Mouse (Mus musculus) testis, postnatal 14 days (tissue): ENCODE measurements at regions not wholly inside any gene's neighbourhood (a gene's known extent, or its start where the extent isn't known, plus 50 kb on each side); places are given as distances from the start of the nearest gene placed in this dataset.

ENCODE experiments used
- DNase-seq: peaks from one replicate; pipeline ENCODE4 v3.0.0; 2021; ENCODE audit warnings: low spot score

DNA sequence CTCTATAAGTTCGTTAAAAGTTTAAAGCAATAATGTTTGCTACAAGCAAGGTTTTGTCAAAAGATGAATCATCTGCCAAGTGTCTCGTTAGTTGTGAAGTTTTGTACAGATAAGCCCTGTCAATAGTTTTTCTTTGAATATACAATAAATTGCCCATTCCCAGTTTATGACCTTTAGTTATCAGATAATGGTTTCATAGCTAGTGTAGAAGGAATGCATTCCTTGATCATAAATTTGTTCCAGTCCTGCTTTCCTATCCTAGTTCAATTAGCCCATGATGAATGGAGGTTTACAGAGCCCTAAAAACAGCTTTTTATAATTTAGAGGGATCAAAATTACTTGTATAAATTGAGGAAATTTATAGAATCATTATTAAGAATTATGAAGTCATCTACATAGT is 62.5 kb upstream of the Lrch2 start:
- DNase-seq, result no peak

DNA sequence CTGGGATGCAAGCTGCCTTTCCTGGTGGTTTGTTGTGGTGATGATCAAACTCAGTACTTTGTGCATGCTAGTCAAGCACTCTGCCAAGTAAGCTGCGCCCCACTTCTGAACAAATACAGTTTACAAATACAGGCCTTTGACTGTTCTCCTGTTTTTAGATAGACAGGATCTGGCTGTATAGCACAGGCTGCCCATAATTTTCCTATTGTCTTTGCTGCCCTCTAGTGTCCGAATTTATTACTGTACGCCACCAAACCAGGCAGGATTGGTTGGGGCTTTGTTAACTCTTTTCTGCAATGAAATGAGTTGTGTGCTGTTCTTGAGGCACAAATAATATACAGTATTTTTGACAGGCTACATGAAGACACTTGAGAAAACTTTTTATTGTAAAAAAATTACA is 54.8 kb upstream of the Lrch2 start:
- DNase-seq, result peak; percentile 6
